Mouse (Mus musculus) embryonic facial prominence, embryonic 14.5 days (tissue): ENCODE data around the gene Cfap97d1. TPM values are rescaled to one million over a fixed set of nuclear protein-coding genes. Genes with fewer than 3 reads are reported as not detected.

Experiments
- ATAC-seq: fragments of 200-750 bp; cut with Nextera tagmentation; 2 replicates; pipeline ENCODE4 v1.8.0; 2017; ENCODE audit warnings: low read depth, moderate number of reproducible peaks, moderate TSS enrichment
- DNase-seq: peaks from one replicate; pipeline ENCODE4 v3.0.0-alpha.2; 2015; ENCODE audit warnings: low spot score
- H3K27ac ChIP-seq: fragments of 300-500 bp; sonication (generic); replicated peaks from 2 replicates; pipeline ENCODE4 v1.5.1; 2014; ENCODE audit warnings: low read depth, mild to moderate bottlenecking, low read length, moderate library complexity
- H3K27me3 ChIP-seq: fragments of 300-500 bp; sonication (generic); replicated peaks from 2 replicates; pipeline ENCODE4 v1.6.1; 2014; ENCODE audit warnings: low read length; ENCODE audit not compliant: control insufficient read depth, insufficient read depth
- H3K36me3 ChIP-seq: fragments of 300-500 bp; sonication (generic); 2 replicates; pipeline ENCODE4 v1.6.1; 2014; ENCODE audit warnings: low read length, mixed read lengths; ENCODE audit not compliant: control insufficient read depth, insufficient read depth
- H3K4me1 ChIP-seq: fragments of 300-500 bp; sonication (generic); 2 replicates; pipeline ENCODE4 v1.6.1; 2014; ENCODE audit warnings: antibody characterized with exemption, low read length; ENCODE audit not compliant: control insufficient read depth, insufficient read depth
- H3K4me2 ChIP-seq: fragments of 300-500 bp; sonication (generic); 2 replicates; pipeline ENCODE4 v1.6.1; 2014; ENCODE audit warnings: low read depth, mild to moderate bottlenecking, low read length, moderate library complexity, mixed read lengths
- H3K4me3 ChIP-seq: fragments of 300-500 bp; sonication (generic); 2 replicates; pipeline ENCODE4 v1.5.1; 2014; ENCODE audit warnings: low read depth, mild to moderate bottlenecking, low read length
- H3K9ac ChIP-seq: fragments of 300-500 bp; sonication (generic); 2 replicates; pipeline ENCODE4 v1.6.1; 2014; ENCODE audit warnings: low read depth, mild to moderate bottlenecking, low read length, moderate library complexity, mixed read lengths
- H3K9me3 ChIP-seq: fragments of 300-500 bp; sonication (generic); 2 replicates; pipeline ENCODE4 v1.6.1; 2016; ENCODE audit warnings: low read length; ENCODE audit not compliant: control insufficient read depth
- WGBS: fragments of 180-500 bp; shearing (Covaris S2); extraction: QIAGEN DNeasy Blood & Tissue Kit; methylation state at CpG from one replicate; pipeline ENCODE4 v1.1.7; 2014; 5-methylcytosine and 5-hydroxymethylcytosine counted together
- polyA plus RNA-seq: library from polyadenylated mRNA; unstranded; fragments of >200 nt; fragmentation: Nextera tagmentation; extraction: Ambion mirVana; gene quantifications from 2 replicates; pipeline ENCODE4 v1.2.1, GENCODE M21; 2014

The Cfap97d1 gene
- polyA plus RNA-seq, 1 experiment from 2014 or later, result not detected

GRCm38 (mm10) chr11:101968791-101969190 is 15.3 kb upstream of the Cfap97d1 start:
- H3K4me2 ChIP-seq, result no peak overlapping the region
- H3K4me1 ChIP-seq, result no peaks in the 10 kb centered on the region
- H3K4me3 ChIP-seq, result no peak overlapping the region
- WGBS, result 0% methylated on average over 5 of the region's 5 CpGs
- ATAC-seq (peak; percentile 75), DNase-seq (peak; percentile 93)
- H3K9ac ChIP-seq, result no peak overlapping the region
- H3K27me3 ChIP-seq, result peaks cover 39% of the 10 kb centered on the region
- no peaks in the 10 kb centered on the region for H3K9me3 ChIP-seq
- no peak overlapping the region for H3K27ac ChIP-seq
- no peaks in the 10 kb centered on the region; the same call in 1 of the 2 replicates for H3K36me3 ChIP-seq

- Histone ChIP-seq H3K9me3 (no peaks in the 10 kb centered on the region), H3K4me3 (no peak overlapping the region), H3K4me2 (no peak overlapping the region), H3K9ac (no peak overlapping the region), H3K4me1 (no peaks in the 10 kb centered on the region), H3K27me3 (peaks cover 28% of the 10 kb centered on the region), H3K27ac (no peak overlapping the region), H3K36me3 (no peaks in the 10 kb centered on the region; the same call in 1 of the 2 replicates)
- 78% methylated on average over 13 of the region's 13 CpGs for WGBS
- no peak for DNase-seq
- no peak for ATAC-seq
Measured at GRCm38 (mm10) chr11:101969835-101970234, 14.2 kb upstream of the Cfap97d1 start.

GRCm38 (mm10) chr11:101971410-101971809 is 12.7 kb upstream of the Cfap97d1 start:
- Histone ChIP-seq H3K36me3 (no peaks in the 10 kb centered on the region; the same call in 1 of the 2 replicates), H3K9me3 (no peaks in the 10 kb centered on the region), H3K27me3 (peaks cover 12% of the 10 kb centered on the region), H3K4me3 (no peak overlapping the region), H3K9ac (no peak overlapping the region), H3K4me1 (no peaks in the 10 kb centered on the region), H3K27ac (no peak overlapping the region), H3K4me2 (no peak overlapping the region)
- 42% methylated on average over 3 of the region's 3 CpGs for WGBS
- no peak for ATAC-seq
- no peak for DNase-seq

- ATAC-seq (no peak), DNase-seq (no peak)
- 67% methylated on average over 3 of the region's 3 CpGs for WGBS
- Histone ChIP-seq H3K4me3 (no peak overlapping the region), H3K36me3 (no peaks in the 10 kb centered on the region; the same call in 1 of the 2 replicates), H3K4me2 (no peak overlapping the region), H3K9me3 (no peaks in the 10 kb centered on the region), H3K27ac (no peak overlapping the region), H3K27me3 (peaks cover 7% of the 10 kb centered on the region; the same call in 1 of the 2 replicates), H3K9ac (no peak overlapping the region), H3K4me1 (no peaks in the 10 kb centered on the region)
Measured at GRCm38 (mm10) chr11:101972097-101972496, 12.0 kb upstream of the Cfap97d1 start.

GRCm38 (mm10) chr11:101972651-101973050 is 11.4 kb upstream of the Cfap97d1 start:
- WGBS, result 88% methylated on average over 5 of the region's 5 CpGs
- ATAC-seq (no peak), DNase-seq (no peak)
- Histone ChIP-seq H3K4me2 (no peak overlapping the region), H3K4me3 (no peak overlapping the region), H3K27me3 (peaks cover 7% of the 10 kb centered on the region; the same call in 1 of the 2 replicates), H3K36me3 (no peaks in the 10 kb centered on the region; the same call in 1 of the 2 replicates), H3K27ac (no peak overlapping the region), H3K9ac (no peak overlapping the region), H3K4me1 (no peaks in the 10 kb centered on the region), H3K9me3 (no peaks in the 10 kb centered on the region)

- no peak for ATAC-seq
- Histone ChIP-seq H3K4me3 (no peak overlapping the region), H3K36me3 (no peaks in the 10 kb centered on the region; the same call in 1 of the 2 replicates), H3K4me1 (no peaks in the 10 kb centered on the region), H3K4me2 (no peak overlapping the region), H3K27me3 (no peaks in the 10 kb centered on the region), H3K9ac (no peak overlapping the region), H3K9me3 (no peaks in the 10 kb centered on the region), H3K27ac (no peak overlapping the region)
- no peak for DNase-seq
- 77% methylated on average over 9 of the region's 9 CpGs for WGBS
Measured at GRCm38 (mm10) chr11:101973496-101973895, 10.6 kb upstream of the Cfap97d1 start.

GRCm38 (mm10) chr11:101974181-101974580 is 9.9 kb upstream of the Cfap97d1 start:
- Histone ChIP-seq H3K4me1 (no peaks in the 10 kb centered on the region), H3K9me3 (no peaks in the 10 kb centered on the region), H3K36me3 (no peaks in the 10 kb centered on the region; the same call in 1 of the 2 replicates), H3K27me3 (no peaks in the 10 kb centered on the region), H3K27ac (no peak overlapping the region), H3K4me3 (no peak overlapping the region), H3K4me2 (no peak overlapping the region), H3K9ac (no peak overlapping the region)
- no peak for ATAC-seq
- DNase-seq, result no peak
- 50% methylated on average over 6 of the region's 6 CpGs for WGBS

- Histone ChIP-seq H3K9ac (no peak overlapping the region), H3K4me3 (no peak overlapping the region), H3K4me2 (no peak overlapping the region), H3K4me1 (no peaks in the 10 kb centered on the region), H3K36me3 (peaks cover 5% of the 10 kb centered on the region; the same call in 1 of the 2 replicates), H3K27ac (no peak overlapping the region), H3K27me3 (no peaks in the 10 kb centered on the region), H3K9me3 (no peaks in the 10 kb centered on the region)
- no peak for DNase-seq
- WGBS, result 54% methylated on average over 9 of the region's 9 CpGs
- no peak for ATAC-seq
Measured at GRCm38 (mm10) chr11:101974923-101975322, 9.2 kb upstream of the Cfap97d1 start.

GRCm38 (mm10) chr11:101976949-101977348 is 7.1 kb upstream of the Cfap97d1 start:
- no peaks in the 10 kb centered on the region for H3K4me1 ChIP-seq
- H3K9me3 ChIP-seq, result no peaks in the 10 kb centered on the region
- H3K27me3 ChIP-seq, result no peaks in the 10 kb centered on the region
- H3K9ac ChIP-seq, result no peak overlapping the region
- no peak for ATAC-seq
- no peak overlapping the region for H3K4me3 ChIP-seq
- no peak overlapping the region for H3K4me2 ChIP-seq
- H3K27ac ChIP-seq, result no peak overlapping the region
- DNase-seq, result no peak
- 99% methylated on average over 7 of the region's 7 CpGs for WGBS
- peaks cover 8% of the 10 kb centered on the region; the same call in 1 of the 2 replicates for H3K36me3 ChIP-seq
